Comparison of ENCODE assay signal across 29 mouse cellular contexts in genomic region chr1:84883889-84884288, GRCm38 (mm10). TPM values are rescaled to one million over a fixed set of nuclear protein-coding genes. Genes with fewer than 3 reads are reported as not detected.
DNase-seq lines count a peak whose midpoint lies in the region; ATAC-seq and TF ChIP-seq lines count a peak whose summit lies in the region.
"Had no signal": no experiment of that assay in that cellular context is flagged by ENCODE, and none has a peak within 500 bp of the region (broad histone marks: within the 10 kb centered on the region; RNA-seq: fewer than 3 reads in every experiment).

No protein-coding gene starts in this region.

- H3K4me2 ChIP-seq in midbrain, embryonic 11.5 days = no peak overlapping the region
- no peak overlapping the region for H3K4me2 ChIP-seq in midbrain, embryonic 15.5 days
- H3K4me2 ChIP-seq: embryonic facial prominence, embryonic 13.5 days; forebrain, embryonic 12.5 days; forebrain, embryonic 15.5 days; heart, embryonic 12.5 days; heart, embryonic 15.5 days; hindbrain, embryonic 14.5 days had no signal

- no peaks in the 10 kb centered on the region for H3K79me2 ChIP-seq in macrophage (ENCODE audit: inconsistent target)

- DNase-seq in midbrain, embryonic 11.5 days (ENCODE audit: low spot score, missing footprints) = peak; percentile 8
- no peak for DNase-seq in neural tube, embryonic 10.5 days (ENCODE audit: extremely low spot score, low spot score)
- DNase-seq in thymus, postnatal 25 days = no peak
- DNase-seq: adrenal gland, adult 8-10 months; adrenal gland, postnatal 25 days; cerebellum, adult 11-12 months; cerebellum, adult 8-10 months; cerebellum, postnatal 10 days; cerebellum, postnatal 36 days; embryo, embryonic 11 days; gastrocnemius, postnatal 25 days; heart, adult 18-20 months; heart, postnatal 10 days; heart, postnatal 36 days had no signal

- no peak overlapping the region for H3K27ac ChIP-seq in midbrain, embryonic 11.5 days (ENCODE audit: low read depth, low read length)
- no peak overlapping the region for H3K27ac ChIP-seq in midbrain, embryonic 15.5 days
- H3K27ac ChIP-seq in bone marrow macrophage, adult 2 months (ENCODE audit: insufficient read depth, low read depth, low read length) = peak overlapping the region; percentile 59
- 0 out of 2 replicates have a peak overlapping the region, but pooled peaks have one; percentile 10 for H3K27ac ChIP-seq in macrophage
- H3K27ac ChIP-seq: embryonic facial prominence, embryonic 10.5 days; embryonic facial prominence, embryonic 13.5 days; forebrain, embryonic 12.5 days; forebrain, embryonic 15.5 days; heart, embryonic 15.5 days; hindbrain, embryonic 10.5 days; hindbrain, embryonic 14.5 days had no signal

- no peak for TF ChIP-seq POLR2A in bone marrow macrophage, adult 2 months (IDR thresholded peaks at IDR 0.05; ENCODE audit: borderline replicate concordance, low read depth, low read length)

- 77% methylated on average over 4 of the region's 4 CpGs for WGBS in midbrain, embryonic 11.5 days
- 68% methylated on average over 4 of the region's 4 CpGs for WGBS in midbrain, embryonic 15.5 days
- 95% methylated on average over 4 of the region's 4 CpGs for WGBS in macrophage (ENCODE audit: missing documents)

- H3K9me3 ChIP-seq in midbrain, embryonic 11.5 days (ENCODE audit: control insufficient read depth, low read length) = no peaks in the 10 kb centered on the region
- H3K9me3 ChIP-seq in midbrain, embryonic 15.5 days = no peaks in the 10 kb centered on the region
- H3K9me3 ChIP-seq: embryonic facial prominence, embryonic 10.5 days; embryonic facial prominence, embryonic 13.5 days; forebrain, embryonic 12.5 days; forebrain, embryonic 15.5 days; heart, embryonic 12.5 days; heart, embryonic 15.5 days had no signal

- H3K9ac ChIP-seq in midbrain, embryonic 11.5 days (ENCODE audit: low read length) = no peak overlapping the region
- no peak overlapping the region for H3K9ac ChIP-seq in midbrain, embryonic 15.5 days
- H3K9ac ChIP-seq: embryonic facial prominence, embryonic 13.5 days; forebrain, embryonic 12.5 days; forebrain, embryonic 15.5 days; heart, embryonic 12.5 days; heart, embryonic 15.5 days; hindbrain, embryonic 14.5 days had no signal

- TF ChIP-seq CTCF in bone marrow macrophage, adult 2 months (IDR thresholded peaks at IDR 0.05; ENCODE audit: low read depth, low read length) = no peak

- H3K4me3 ChIP-seq in midbrain, embryonic 11.5 days (ENCODE audit: low read depth, low read length) = no peak overlapping the region
- no peak overlapping the region for H3K4me3 ChIP-seq in midbrain, embryonic 15.5 days
- no peak overlapping the region for H3K4me3 ChIP-seq in bone marrow macrophage, adult 2 months (ENCODE audit: insufficient read depth, low read length)
- H3K4me3 ChIP-seq in macrophage (ENCODE audit: inconsistent target) = no peak overlapping the region
- H3K4me3 ChIP-seq: embryonic facial prominence, embryonic 10.5 days; embryonic facial prominence, embryonic 13.5 days; erythroblast, embryonic 14.5 days; forebrain, embryonic 12.5 days; forebrain, embryonic 15.5 days; heart, embryonic 12.5 days; heart, embryonic 15.5 days; hindbrain, embryonic 10.5 days had no signal

- ATAC-seq in midbrain, embryonic 11.5 days (ENCODE audit: low FRiP score) = no peak
- ATAC-seq in midbrain, embryonic 15.5 days (replicated peaks) = no peak
- ATAC-seq: activated CD4-positive, CD25-positive, alpha-beta regulatory T cell, adult 4 months; CD4-positive, CD25-positive, alpha-beta regulatory T cell, adult 4 months; forebrain, embryonic 15.5 days had no signal

- peaks cover under 1% of the 10 kb centered on the region for H3K4me1 ChIP-seq in midbrain, embryonic 11.5 days (ENCODE audit: control insufficient read depth, insufficient read depth, low read length)
- no peaks in the 10 kb centered on the region for H3K4me1 ChIP-seq in midbrain, embryonic 15.5 days
- H3K4me1 ChIP-seq in bone marrow macrophage, adult 2 months (ENCODE audit: control insufficient read depth, insufficient read depth, low read length) = peaks cover 21% of the 10 kb centered on the region
- H3K4me1 ChIP-seq: embryonic facial prominence, embryonic 13.5 days; forebrain, embryonic 15.5 days; heart, embryonic 12.5 days; heart, embryonic 15.5 days had no signal

- H3K27me3 ChIP-seq in midbrain, embryonic 11.5 days (ENCODE audit: control insufficient read depth, insufficient read depth, low read length) = no peaks in the 10 kb centered on the region
- H3K27me3 ChIP-seq in midbrain, embryonic 15.5 days (replicated peaks) = no peaks in the 10 kb centered on the region
- H3K27me3 ChIP-seq: embryonic facial prominence, embryonic 13.5 days; forebrain, embryonic 12.5 days; forebrain, embryonic 15.5 days; heart, embryonic 12.5 days; heart, embryonic 15.5 days had no signal

- H3K36me3 ChIP-seq in midbrain, embryonic 11.5 days (ENCODE audit: control insufficient read depth, insufficient read depth, low read length) = no peaks in the 10 kb centered on the region
- H3K36me3 ChIP-seq in midbrain, embryonic 15.5 days (replicated peaks) = no peaks in the 10 kb centered on the region
- no peaks in the 10 kb centered on the region for H3K36me3 ChIP-seq in macrophage (ENCODE audit: inconsistent target)
- H3K36me3 ChIP-seq: embryonic facial prominence, embryonic 10.5 days; embryonic facial prominence, embryonic 13.5 days; forebrain, embryonic 12.5 days; forebrain, embryonic 15.5 days; heart, embryonic 12.5 days; heart, embryonic 15.5 days; hindbrain, embryonic 10.5 days had no signal

RNA-seq across cellular contexts. Expression of gene Trip12, which starts 43.6 kb away (rescaled TPM):
- polyA plus RNA-seq in midbrain, embryonic 11.5 days (2014; fragmentation: Nextera tagmentation; extraction: Ambion mirVana) = 99.4 and 107 TPM in 2 replicates
- 53.1 and 53.2 TPM in 2 replicates for polyA plus RNA-seq in midbrain, embryonic 15.5 days (2015; fragmentation: Nextera tagmentation; extraction: Ambion mirVana)
- polyA plus RNA-seq in bone marrow macrophage, adult 2 months (2012; ENCODE audit: insufficient read depth, insufficient read length, missing spikeins) = 159 TPM in 2 replicates
- total RNA-seq in macrophage (2018; cell fraction: chromatin; rRNA removed) = 1,000 to 10,000 TPM in 1 of 26 experiments, 100 to 1,000 TPM in 25; 722 to 1,220 (median 810) TPM
- 100 to 1,000 TPM; 212 to 336 (median 265) TPM for total RNA-seq in macrophage (2018; cell fraction: cytosol; rRNA removed)
- 100 to 1,000 TPM; 387 to 902 (median 495) TPM for total RNA-seq in macrophage (2018; cell fraction: nucleus; rRNA removed)
- 138 to 185 TPM (median 152 TPM) in 3 replicates for polyA plus RNA-seq in macrophage (2018)

RNA-seq across cellular contexts. Expression of gene Fbxo36, which starts 44.2 kb away (rescaled TPM):
- 10.7 and 12.3 TPM in 2 replicates for polyA plus RNA-seq in midbrain, embryonic 11.5 days (2014; fragmentation: Nextera tagmentation; extraction: Ambion mirVana)
- polyA plus RNA-seq in midbrain, embryonic 15.5 days (2015; fragmentation: Nextera tagmentation; extraction: Ambion mirVana) = 5.1 and 6.0 TPM in 2 replicates
- 3.4 and 4.2 TPM in 2 replicates for polyA plus RNA-seq in bone marrow macrophage, adult 2 months (2012; ENCODE audit: insufficient read depth, insufficient read length, missing spikeins)
- 1 to 10 TPM in 8 of 26 experiments, under 1 TPM in 11, not detected in 7; 0.51 to 1.9 (median 0.97) TPM for total RNA-seq in macrophage (2018; cell fraction: chromatin; rRNA removed)
- total RNA-seq in macrophage (2018; cell fraction: cytosol; rRNA removed) = 1 to 10 TPM; 1.7 to 4.2 (median 2.8) TPM
- 1 to 10 TPM in 6 of 26 experiments, under 1 TPM in 10, not detected in 10; 0.47 to 2.6 (median 0.87) TPM for total RNA-seq in macrophage (2018; cell fraction: nucleus; rRNA removed)
- polyA plus RNA-seq in macrophage (2018) = 2.8 to 6.1 TPM (median 5.5 TPM) in 3 replicates

RNA-seq across cellular contexts. Expression of gene Slc16a14, which starts 51.0 kb away (rescaled TPM):
- 4.7 and 4.8 TPM in 2 replicates for polyA plus RNA-seq in midbrain, embryonic 11.5 days (2014; fragmentation: Nextera tagmentation; extraction: Ambion mirVana)
- 21.5 and 25.1 TPM in 2 replicates for polyA plus RNA-seq in midbrain, embryonic 15.5 days (2015; fragmentation: Nextera tagmentation; extraction: Ambion mirVana)
- not detected in 2 replicates for polyA plus RNA-seq in bone marrow macrophage, adult 2 months (2012; ENCODE audit: insufficient read depth, insufficient read length, missing spikeins)
- total RNA-seq in macrophage (2018; cell fraction: chromatin; rRNA removed) = under 1 TPM in 9 of 26 experiments, not detected in 17; 0.16 to 0.38 (median 0.25) TPM
- total RNA-seq in macrophage (2018; cell fraction: cytosol; rRNA removed) = under 1 TPM in 18 of 26 experiments, not detected in 8; 0.03 to 0.28 (median 0.07) TPM
- total RNA-seq in macrophage (2018; cell fraction: nucleus; rRNA removed) = under 1 TPM in 3 of 26 experiments, not detected in 23; 0.20 to 0.77 (median 0.33) TPM
- polyA plus RNA-seq in macrophage (2018) = 0.06 to 0.07 TPM in 2 of 3 replicates, not detected in the other
- total RNA-seq: MEL had no signal
- polyA plus RNA-seq: activated CD4-positive, CD25-positive, alpha-beta regulatory T cell, adult 4 months; CD4-positive, CD25-positive, alpha-beta regulatory T cell, adult 4 months; erythroblast, embryonic 14.5 days had no signal

Comparison
In these comparisons a context has a peak if more than half of its experiments do, and no peak if none do; other contexts are left out.
1. H3K27ac ChIP-seq: peak in bone marrow macrophage, adult 2 months (single experiment) and macrophage (single experiment); none in midbrain, embryonic 11.5 days (single experiment) and midbrain, embryonic 15.5 days (single experiment).